Mouse (Mus musculus): ENCODE results near the gene Dnajb12.

DNA sequence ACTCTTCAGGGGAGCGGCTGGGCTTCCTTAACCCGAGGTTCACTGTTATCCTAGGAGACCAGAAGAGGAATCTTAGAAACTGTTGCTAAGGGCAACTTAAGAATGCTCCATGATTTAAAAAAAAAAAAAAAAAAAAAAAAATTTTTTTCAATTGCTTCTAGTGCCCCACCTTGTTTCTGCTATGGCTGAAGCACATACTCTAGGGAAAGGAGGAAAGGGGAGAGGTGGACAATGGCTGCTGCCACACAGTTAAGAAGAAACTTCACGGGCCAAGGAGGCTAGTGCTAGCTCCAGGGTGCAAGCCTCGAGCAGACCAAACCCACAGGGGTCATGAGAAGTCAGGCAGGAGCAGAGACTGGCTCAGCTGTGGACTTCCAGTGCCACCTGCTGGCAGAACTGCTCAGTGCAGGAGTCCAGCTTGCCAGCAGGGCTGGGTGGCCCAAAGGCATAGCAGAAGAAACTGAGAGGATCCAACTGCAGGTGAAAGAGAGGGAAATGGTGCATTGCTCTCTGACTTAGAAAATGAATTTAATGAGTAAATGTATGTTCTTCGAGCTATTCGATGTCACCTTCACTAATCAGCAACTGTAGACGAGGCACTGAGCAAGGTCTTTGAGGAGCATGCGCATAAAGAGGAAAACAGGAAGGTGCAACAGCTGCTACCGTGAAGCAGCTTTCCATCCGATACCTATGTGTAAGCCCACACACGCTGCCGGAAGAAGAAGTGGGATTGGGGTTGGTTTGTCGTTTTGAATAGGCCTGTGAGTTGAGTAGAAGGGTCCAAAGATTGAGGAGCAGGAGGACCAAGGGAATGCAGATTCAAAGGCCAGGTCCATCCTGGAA lies 14.3 kb upstream of the Dnajb12 start:
- TF ChIP-seq CTCF (conservative IDR thresholded peaks at IDR 0.05; ENCODE audit: low read length) (peak; percentile 94), NANOG (IDR thresholded peaks at IDR 0.05; ENCODE audit: borderline replicate concordance, low read length) (no peak)
